Mouse (Mus musculus): ENCODE measurements around the gene Ghitm.
"Not testable (repeated sequence)": the region's sequence is repeated elsewhere in the genome, so short reads cannot be mapped to it uniquely, and the experiment has no call there.

Ghitm gene

GRCm38 (mm10) chr14:37135127-37135593 is at the start of gene Ghitm:
Gene Ghitm (minus strand): TSS chr14:37135272.
- DNase-seq (ENCODE audit: low read depth, low spot score): peak; percentile 94

DNA sequence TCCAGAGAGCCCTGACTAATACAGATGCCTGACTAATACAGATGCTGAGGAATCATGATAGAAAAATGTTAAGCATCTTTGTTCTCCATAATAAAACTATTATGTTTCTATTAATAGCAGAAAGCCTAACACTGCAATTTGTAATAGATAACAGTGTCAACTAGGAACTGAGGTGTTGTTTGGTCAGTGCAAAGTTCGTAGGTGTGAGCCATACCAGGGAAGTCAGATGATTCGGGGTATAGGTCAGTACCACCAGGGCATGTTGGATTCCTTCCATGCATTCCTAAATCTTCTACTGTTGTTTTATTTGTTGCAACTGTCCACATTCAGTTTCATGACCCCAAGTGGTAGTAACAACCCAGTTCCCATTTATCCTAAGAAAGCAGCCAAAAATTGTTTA is 49.8 kb upstream of the Ghitm start:
- DNase-seq (ENCODE audit: low read depth, low spot score): no peak

DNA sequence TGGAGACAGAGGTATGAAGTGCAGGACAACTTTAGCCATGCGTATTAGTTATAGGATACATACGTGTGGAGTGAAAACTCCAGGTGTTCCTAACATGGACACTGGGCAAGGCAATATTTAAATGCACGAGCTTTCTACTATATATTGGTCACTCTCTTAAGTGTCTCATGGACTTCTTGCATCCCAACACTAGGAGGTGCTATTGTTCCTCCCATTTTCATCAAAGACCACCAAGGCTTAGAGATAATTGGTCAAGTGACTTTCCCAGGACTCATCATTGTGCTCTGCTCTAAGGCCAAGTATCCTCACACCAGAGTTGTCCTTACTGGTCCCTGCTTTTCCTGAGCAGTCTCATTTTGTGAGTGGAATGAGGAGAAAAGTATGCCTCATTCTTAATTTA is 39.4 kb upstream of the Ghitm start:
- no peak for DNase-seq (ENCODE audit: low read depth, low spot score)

DNA sequence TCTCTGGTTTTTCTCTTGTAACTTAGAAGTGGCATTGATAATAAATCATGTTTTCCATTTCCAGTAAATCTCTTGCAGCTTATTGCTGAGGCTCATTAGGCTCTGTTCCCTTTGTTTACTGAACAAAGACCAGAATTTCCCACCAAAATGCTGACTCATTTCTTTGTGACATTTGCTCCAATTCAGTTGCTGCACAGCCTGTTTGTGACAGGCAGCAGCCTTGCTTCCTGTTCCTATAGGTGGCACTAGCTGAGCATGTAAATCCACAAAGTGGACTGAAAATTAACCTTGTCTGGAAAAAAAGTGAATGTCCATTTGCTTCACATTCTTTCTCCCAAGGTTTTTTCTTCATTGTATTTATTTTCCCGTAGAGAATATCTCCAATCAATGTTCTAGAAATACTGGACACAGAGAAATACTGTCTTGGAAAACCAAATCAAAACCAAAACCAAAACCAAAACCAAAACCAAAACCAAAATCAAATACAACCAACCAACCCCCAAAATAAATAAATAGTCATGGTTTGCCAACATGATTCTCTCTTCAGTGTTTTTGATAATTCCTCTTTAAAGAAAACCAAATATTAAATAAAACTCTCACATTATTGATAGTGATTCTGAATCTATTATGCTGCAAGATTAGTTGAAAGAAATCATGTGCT is 30.3 kb upstream of the Ghitm start:
- no peak for DNase-seq (ENCODE audit: low read depth, low spot score)

DNA sequence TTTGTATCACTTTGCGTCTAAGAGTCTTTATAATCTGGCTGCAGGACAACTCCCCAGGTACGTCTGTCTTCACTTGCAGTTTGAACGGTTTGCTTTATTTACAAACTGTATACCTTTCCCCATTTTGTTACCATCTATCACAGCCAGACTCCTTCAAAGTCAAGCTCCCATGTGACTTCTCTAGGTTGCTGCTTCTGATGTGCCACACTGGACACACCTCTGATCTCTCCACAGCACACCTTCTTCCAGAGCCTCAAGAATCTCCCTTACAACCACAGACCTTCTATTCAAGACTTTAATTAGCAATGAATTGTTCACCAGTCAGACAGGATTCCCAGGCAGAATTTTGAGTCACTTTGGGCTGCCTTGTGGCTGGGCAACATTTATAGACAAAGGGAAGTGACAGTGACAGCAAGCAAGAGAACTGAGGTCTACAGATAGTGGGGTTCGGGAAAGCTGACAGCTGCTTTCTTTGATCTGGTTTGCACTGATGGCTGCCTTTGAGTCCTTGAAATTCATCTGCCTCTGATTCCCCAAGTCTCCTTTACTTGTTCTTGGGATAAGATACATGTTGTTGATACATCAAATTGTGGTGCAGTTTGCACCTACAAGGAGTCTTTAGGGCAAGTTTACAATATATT is 29.4 kb upstream of the Ghitm start:
- DNase-seq (ENCODE audit: low read depth, low spot score): no peak

DNA sequence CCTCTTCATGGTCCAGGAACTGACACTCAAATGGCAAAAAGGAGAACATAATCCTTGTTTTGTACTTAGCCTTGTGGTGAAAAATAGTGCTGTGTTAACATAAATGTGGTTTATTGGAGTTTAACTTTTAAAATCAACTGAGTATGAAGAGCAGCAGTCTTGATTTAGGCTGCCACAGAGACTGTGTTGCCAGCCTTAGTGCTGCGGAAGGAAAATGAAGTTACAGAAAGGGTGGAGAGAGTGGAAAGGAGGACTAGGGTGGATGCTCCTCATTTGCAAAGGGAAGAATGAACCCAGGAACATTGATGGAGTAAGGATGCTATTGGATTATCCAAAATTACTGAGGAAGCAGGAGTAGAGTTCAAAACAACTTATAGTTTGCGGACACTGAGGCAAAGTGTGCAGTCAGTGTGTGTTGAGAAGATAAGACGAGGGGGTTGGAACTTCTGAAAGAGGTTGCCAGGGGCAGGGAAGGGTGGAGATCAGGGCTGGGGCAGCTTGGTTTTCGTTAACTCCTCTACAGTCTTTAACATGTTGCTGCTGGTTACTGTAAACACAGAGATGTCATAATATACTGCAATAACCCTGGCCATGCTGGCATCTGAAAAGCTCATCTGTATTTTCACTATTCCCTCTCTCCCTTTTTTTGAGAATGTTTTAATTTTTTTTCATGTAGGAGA is 28.3 kb upstream of the Ghitm start:
- DNase-seq (ENCODE audit: low read depth, low spot score): no peak

DNA sequence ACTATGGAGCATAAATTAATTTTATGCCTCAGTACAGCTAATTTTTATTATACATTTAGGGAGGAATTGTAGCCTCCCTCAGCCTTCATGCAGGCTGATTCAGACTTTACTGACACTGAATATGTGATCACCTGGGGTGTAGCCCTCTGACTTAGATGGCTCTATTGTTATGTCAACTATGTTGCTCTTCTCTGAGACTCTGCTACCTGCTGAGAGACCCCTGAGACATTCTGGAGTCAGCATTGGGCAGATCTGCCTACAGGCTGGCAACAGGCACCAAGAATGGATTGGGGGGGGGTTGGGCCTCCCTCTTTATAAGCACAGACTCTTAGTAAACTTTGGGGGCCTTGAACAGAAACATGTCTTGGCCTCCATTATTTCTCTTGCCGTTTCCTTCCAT is 19.3 kb upstream of the Ghitm start:
- no peak for DNase-seq (ENCODE audit: low read depth, low spot score)

GRCm38 (mm10) chr14:37139051-37139710 is 4.1 kb upstream of the Ghitm start:
- DNase-seq (ENCODE audit: low read depth, low spot score): no peak

DNA sequence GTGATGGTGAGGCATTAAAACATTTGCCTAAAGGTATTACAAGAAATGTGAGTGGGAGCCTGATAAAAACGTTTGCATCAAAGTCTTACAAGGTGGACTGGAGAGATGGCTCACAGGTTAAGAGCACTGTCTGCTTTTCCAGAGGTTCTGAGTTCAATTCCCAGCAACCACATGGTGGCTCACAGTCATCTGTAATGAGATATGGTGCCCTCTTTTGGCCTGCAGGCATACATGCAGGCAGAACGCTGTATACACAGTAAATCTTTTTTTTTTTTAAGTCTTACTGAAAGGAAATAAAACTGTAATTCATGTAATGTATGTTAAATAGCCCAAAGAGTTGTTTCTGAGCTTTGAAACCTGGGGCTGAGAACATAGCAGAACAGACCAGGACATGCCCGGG is 2.5 kb upstream of the Ghitm start:
- not testable (repeated sequence) for DNase-seq (ENCODE audit: low read depth, low spot score)

GRCm38 (mm10) chr14:37136110-37136509 is 1.0 kb upstream of the Ghitm start:
- DNase-seq (ENCODE audit: low read depth, low spot score): no peak

- no peak for DNase-seq (ENCODE audit: low read depth, low spot score)
Observed at GRCm38 (mm10) chr14:37135671-37136070, 599 bp upstream of the Ghitm start.

GRCm38 (mm10) chr14:37134304-37135126 is 557 bp downstream of the Ghitm start:
- peak; percentile 12 for DNase-seq (ENCODE audit: low read depth, low spot score)

DNA sequence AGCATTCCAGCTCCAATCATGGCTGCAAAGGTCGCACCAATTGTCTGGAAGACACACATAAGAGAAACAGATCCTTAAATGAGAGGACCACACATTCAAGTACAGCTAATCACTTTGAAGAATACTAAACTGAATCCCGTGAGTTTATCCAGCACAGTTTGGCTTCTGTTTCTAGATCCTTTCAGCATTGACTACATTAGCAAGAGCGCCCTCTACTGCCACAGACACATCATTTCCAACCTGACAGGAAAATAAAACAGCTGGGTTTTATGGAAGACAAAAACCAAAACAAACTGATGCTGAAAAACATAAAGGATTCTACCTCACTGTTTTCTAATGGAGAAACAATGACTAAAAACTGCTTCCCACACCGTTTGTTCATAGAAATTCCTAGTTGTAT is 7.4 kb downstream of the Ghitm start:
- no peak for DNase-seq (ENCODE audit: low read depth, low spot score)

- no peak for DNase-seq (ENCODE audit: low read depth, low spot score)
Observed at GRCm38 (mm10) chr14:37119233-37119632, 15.8 kb downstream of the Ghitm start.

GRCm38 (mm10) chr14:37113922-37114321 is 21.1 kb downstream of the Ghitm start, which contains the start of gene 2610528A11Rik:
Gene 2610528A11Rik (minus strand): TSS chr14:37114022.
- no peak for DNase-seq (ENCODE audit: low read depth, low spot score)

GRCm38 (mm10) chr14:37112931-37113330 is 22.1 kb downstream of the Ghitm start:
- no peak for DNase-seq (ENCODE audit: low read depth, low spot score)

DNA sequence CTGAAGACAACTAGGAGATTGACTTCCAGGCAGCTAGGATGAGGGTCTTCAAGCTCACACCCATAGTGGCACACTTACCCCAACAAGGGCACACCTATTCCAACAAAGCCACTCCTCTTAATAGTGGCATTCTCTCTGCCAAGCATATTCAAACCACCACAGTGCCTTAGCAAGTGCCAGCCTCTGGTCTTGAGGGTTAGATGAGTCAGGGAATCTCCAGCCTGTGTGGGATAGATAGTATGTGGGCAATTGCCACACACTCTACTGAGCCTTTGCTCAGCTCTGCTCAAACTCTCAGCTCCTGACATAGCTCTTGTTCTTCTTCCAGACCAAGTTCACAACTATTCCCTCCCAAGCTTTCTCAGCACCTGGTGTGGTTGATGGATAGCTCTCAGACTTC is 23.7 kb downstream of the Ghitm start:
- DNase-seq (ENCODE audit: low read depth, low spot score): no peak

- DNase-seq (ENCODE audit: low read depth, low spot score): no peak
Observed at GRCm38 (mm10) chr14:37110456-37110855, 24.6 kb downstream of the Ghitm start.

DNA sequence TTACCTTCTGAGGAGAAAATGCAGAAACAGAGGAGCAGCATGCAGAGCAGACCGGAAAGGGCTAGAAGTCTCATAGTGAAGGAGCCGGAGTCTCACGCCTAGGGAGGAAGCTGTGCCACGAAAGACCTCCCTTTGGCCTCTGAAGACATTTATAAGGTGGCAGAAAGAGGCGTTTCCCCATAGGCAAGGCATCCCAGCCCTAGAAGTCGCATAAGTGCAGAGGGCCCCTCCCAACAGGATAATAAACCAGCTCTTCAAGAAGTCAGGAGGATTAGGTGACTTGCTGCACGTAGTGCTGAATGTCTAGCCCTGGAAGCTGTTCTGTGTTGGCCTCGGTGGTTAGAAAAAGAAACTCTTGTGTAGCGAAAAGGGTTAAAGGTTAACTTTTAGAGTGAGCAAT is 25.1 kb downstream of the Ghitm start:
- DNase-seq (ENCODE audit: low read depth, low spot score): no peak

DNA sequence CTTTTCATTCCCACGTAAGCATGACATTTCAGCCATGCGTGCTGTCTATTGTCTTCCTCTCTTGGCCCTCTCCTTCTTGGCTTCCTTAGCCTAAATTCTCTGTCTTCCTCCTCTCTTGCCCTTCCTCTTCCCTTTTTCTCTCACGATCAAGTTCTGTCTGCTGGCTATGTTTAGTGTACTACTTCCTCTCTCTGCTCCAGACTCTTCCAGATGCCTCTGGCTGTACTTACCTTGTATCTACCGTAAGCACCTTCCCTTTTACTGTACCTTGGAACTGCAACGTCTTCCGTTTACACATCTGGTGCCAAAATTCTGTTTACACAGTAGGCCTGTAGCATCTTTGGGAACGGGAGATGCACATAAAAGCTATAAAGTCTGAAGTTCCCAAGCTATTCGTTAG is 25.6 kb downstream of the Ghitm start:
- DNase-seq (ENCODE audit: low read depth, low spot score): no peak

GRCm38 (mm10) chr14:37105846-37106245 is 29.2 kb downstream of the Ghitm start:
- DNase-seq (ENCODE audit: low read depth, low spot score): no peak

Data from skeletal muscle tissue, adult 2 months (tissue).